Mouse (Mus musculus) kidney, adult 8-10 months (tissue): ENCODE data around the gene Entpd7.

ENCODE experiments used
- DNase-seq, 2 experiments: peaks; one replicate each; pipeline ENCODE4 v3.0.0; 2022

Entpd7 gene

DNA sequence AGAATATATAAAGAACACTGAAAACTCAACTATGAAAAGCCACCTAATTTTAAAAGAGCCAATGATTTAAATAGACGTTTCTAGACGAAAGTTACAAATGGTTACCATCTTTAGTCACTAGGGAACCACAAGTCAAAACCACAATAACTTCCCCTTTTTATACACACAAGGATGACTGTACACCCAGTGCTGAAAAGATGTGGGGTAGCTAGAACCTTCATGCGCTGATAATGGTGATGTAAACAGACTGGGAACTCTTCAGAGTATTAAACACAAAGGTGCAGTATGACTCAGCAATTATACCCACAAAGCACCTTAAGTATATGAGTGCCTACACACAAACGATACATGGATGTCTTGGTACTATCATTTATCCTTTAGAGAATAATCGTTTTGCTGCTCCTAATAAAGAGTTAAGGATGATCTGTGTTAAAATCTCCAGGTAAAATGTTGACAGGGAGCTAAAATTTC lies 82.1 kb downstream of the Entpd7 start:
- no peak for DNase-seq

DNA sequence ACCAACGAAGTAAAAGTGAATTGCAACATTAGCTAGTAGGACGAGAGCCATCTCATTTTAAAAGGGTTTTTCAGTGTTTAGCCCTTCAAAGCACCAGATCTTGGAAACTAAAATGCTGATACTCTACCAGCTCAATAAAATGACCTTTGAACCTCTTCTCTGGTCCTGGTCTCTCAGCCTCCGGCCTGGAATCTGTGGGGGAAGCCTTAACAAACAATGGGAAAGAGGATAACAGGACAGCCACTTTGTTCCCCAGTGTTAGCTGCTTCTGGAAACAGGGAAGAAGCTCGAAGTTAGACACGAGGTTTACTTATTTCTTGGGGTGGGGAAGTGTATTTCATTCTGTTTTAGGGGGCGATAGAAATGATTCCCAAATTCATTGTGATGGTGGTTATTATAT lies 82.8 kb downstream of the Entpd7 start:
- DNase-seq = peak in 1 of 2 experiments; percentile 24

DNA sequence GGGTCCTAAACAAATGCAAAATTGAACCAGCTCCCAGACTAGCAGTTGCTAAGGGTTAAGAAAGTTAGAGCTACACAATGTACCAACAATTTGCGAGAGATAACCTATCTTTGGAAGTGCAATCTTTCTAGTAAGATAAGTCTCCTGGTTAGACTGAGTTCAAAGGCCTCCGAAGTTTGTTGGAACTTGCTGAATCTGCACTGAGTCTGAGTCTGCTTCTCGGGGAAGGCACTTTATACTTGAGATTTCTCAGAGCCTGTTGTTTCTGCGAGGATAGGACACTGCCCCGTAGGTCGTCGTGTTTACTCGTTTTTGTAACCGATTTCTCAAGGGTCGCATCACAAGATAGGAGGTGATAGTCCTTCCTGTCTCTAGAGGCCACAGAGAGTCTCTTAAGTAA lies 86.0 kb downstream of the Entpd7 start:
- peak in 1 of 2 experiments; percentile 43 for DNase-seq

DNA sequence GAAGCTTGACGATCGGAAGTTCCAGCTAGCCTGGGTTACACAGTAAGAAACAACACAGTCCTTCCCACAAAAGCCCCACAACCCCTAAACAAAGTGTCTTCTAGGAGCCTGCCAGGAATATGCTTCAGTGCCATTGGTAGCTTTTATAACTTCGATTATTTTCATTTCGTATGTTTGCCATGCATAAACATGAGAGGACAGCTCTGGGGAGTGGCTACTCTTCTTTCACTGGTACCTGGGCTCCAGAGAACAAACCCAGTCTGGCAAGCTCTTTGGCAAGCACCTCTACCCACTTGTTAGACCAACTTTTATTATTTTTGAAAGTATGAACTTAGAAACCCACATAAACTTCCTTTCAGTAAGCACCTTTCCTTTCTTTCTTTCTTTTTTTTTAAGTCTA lies 87.1 kb downstream of the Entpd7 start:
- no peak for DNase-seq

DNA sequence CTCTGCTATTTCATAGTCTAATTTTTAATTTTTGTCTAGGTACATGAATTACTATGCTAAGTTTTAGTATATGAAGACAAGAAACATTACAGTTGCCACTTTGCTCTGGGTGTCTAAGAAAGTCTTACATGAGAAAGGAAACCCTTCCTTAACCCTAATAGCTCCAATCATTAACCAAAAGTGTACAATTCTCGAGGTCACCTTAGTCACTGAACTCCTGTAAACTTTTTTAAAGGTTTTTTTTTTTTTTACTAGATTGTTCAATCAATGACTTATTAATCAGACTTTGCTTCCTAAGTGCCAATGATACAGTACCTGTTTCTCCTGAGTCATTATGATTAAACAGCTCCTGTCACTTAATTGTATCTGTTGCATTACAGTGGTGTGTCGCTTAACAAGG lies 87.8 kb downstream of the Entpd7 start:
- peak in 1 of 2 experiments; percentile 70 for DNase-seq

DNA sequence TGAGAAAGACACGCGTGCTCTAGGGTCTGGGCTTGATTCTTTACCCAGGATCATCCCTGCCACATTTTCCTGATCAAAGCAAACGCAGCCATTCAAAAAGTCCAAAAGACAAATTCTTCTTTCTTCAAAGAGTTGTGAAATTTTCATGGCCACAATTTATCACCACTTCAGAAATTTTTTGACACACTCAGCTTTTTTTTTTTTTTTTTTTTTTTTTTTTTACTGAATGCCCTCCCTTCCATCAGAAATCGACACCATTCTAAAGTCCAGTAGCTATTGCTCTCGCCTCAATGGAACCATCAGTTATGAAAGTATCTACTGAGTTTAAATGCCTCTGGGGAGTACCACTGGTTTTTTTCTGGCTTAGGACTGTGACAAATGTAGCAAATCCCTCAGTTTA lies 90.9 kb downstream of the Entpd7 start:
- no peak for DNase-seq

DNA sequence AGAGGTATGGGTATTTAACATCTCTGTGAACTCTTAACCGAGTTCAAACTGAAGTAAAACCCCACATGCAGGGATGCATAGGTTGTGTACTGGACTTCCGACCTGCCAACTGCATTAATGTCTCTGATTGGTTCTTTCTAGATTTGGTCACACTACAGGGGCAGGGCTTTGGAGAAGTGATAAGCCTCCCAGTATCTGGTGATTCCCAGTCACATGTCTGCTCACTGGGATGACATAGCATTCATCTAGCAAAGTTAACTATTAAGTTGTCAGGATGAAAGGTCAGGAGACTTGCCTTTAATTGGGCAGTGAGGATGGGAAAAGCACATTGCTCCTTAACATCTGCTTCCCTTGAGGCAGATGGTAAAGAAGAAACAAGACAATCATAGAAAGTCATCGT lies 92.5 kb downstream of the Entpd7 start, which contains the start of gene Abcc2:
Abcc2 (plus strand) TSS at position 213 of the 400 bp plus-strand sequence.
- DNase-seq = peak; percentile 85
